Mouse (Mus musculus): ENCODE data around the gene Fam98c. TPM values are rescaled to one million over a fixed set of nuclear protein-coding genes. Genes with fewer than 3 reads are reported as not detected.

Fam98c gene
- polyA plus RNA-seq, 1 experiment from 2014 or later, result 32.8 TPM

DNA sequence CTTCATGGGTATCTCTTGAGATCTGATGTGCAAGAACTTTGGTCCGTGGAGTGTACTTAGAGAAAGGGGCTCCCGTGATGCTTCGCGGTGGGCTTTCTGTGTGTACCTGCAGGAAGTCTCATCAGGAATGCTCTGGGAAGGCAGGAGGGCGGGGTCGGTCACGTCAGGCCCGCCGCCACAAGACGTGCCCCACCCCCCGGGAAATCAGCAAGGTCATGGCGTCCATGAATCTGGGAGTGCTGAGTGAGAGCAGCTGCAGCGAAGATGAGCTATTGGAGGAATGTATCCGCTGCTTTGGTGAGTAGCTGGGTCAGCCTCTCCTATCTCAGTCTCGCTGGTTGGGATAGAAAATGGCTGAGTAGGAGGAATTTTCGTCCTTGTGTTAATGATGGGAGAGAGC is 18.6 kb downstream of the Fam98c start:
- no peak for TF ChIP-seq EP300 (optimal IDR thresholded peaks at IDR 0.05)
- no peak for TF ChIP-seq CTCF (IDR thresholded peaks at IDR 0.05; ENCODE audit: low read depth)
- DNase-seq (ENCODE audit: low spot score) (no peak), ATAC-seq (ENCODE audit: low FRiP score, low TSS enrichment) (no peak)
- H3K36me3 ChIP-seq (ENCODE audit: control insufficient read depth, insufficient read depth, low read length), result no peaks in the 10 kb centered on the region
- no peak overlapping the region for H3K4me3 ChIP-seq (ENCODE audit: low read depth, low read length)
- 36% methylated on average over 16 of the region's 16 CpGs for WGBS
- no peak overlapping the region for H3K4me2 ChIP-seq (replicated peaks; ENCODE audit: low read depth)
- H3K9me3 ChIP-seq (ENCODE audit: control insufficient read depth, low read length), result no peaks in the 10 kb centered on the region
- H3K27ac ChIP-seq (replicated peaks), result no peak overlapping the region
- H3K4me1 ChIP-seq (replicated peaks; ENCODE audit: control insufficient read depth, insufficient read depth), result no peaks in the 10 kb centered on the region
- no peak overlapping the region for H3K9ac ChIP-seq (ENCODE audit: low read length)
- no peaks in the 10 kb centered on the region for H3K27me3 ChIP-seq (ENCODE audit: control insufficient read depth, insufficient read depth, low read length)

- peak within 1 kb of the TSS; percentile 41 for H3K4me2 ChIP-seq (replicated peaks; ENCODE audit: low read depth)
- H3K27me3 ChIP-seq (ENCODE audit: control insufficient read depth, insufficient read depth, low read length), result no peaks in the 10 kb centered on the region
- H3K9me3 ChIP-seq (ENCODE audit: control insufficient read depth, low read length), result no peaks in the 10 kb centered on the region
- WGBS, result 3% methylated on average over 14 of the region's 20 CpGs
- H3K4me1 ChIP-seq (replicated peaks; ENCODE audit: control insufficient read depth, insufficient read depth), result no peaks in the 10 kb centered on the region
- ATAC-seq (ENCODE audit: low FRiP score, low TSS enrichment) (no peak), DNase-seq (ENCODE audit: low spot score) (no peak)
- H3K9ac ChIP-seq (ENCODE audit: low read length), result no peak within 1 kb of the TSS
- H3K36me3 ChIP-seq (ENCODE audit: control insufficient read depth, insufficient read depth, low read length), result no peaks in the 10 kb centered on the region
- H3K27ac ChIP-seq (replicated peaks), result no peak within 1 kb of the TSS
- H3K4me3 ChIP-seq (ENCODE audit: low read depth, low read length), result no peak within 1 kb of the TSS
- no peak for TF ChIP-seq CTCF (IDR thresholded peaks at IDR 0.05; ENCODE audit: low read depth)
- TF ChIP-seq EP300 (optimal IDR thresholded peaks at IDR 0.05), result no peak
Observed at GRCm38 (mm10) chr7:29134693-29135386, 21.2 kb downstream of the Fam98c start, which contains the start of gene Rasgrp4. Gene Rasgrp4 (plus strand): TSS chr7:29134851.

DNA sequence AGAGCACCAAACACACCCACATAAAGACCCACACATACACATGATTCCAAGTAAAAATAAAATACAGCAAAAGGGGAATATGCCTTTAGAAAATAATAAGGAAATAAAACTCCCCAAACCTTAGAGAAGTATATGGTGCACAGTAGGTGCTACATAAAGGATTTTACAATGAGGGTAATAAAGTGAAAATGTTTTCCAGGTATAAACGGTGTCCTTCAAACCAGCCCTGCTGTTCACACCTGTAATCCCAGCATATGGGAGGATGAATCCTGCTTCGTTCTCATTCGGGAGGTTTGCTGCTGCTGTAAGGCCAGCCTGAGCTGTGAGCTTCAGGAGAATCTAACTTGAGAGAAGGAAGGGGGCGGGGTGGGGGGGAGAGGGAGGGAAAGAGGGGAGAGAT is 21.8 kb downstream of the Fam98c start:
- Histone ChIP-seq H3K27me3 (ENCODE audit: control insufficient read depth, insufficient read depth, low read length) (no peaks in the 10 kb centered on the region), H3K4me3 (ENCODE audit: low read depth, low read length) (no peak overlapping the region), H3K9ac (ENCODE audit: low read length) (no peak overlapping the region), H3K9me3 (ENCODE audit: control insufficient read depth, low read length) (no peaks in the 10 kb centered on the region), H3K4me2 (replicated peaks; ENCODE audit: low read depth) (no peak overlapping the region), H3K36me3 (ENCODE audit: control insufficient read depth, insufficient read depth, low read length) (no peaks in the 10 kb centered on the region), H3K4me1 (replicated peaks; ENCODE audit: control insufficient read depth, insufficient read depth) (no peaks in the 10 kb centered on the region), H3K27ac (replicated peaks) (no peak overlapping the region)
- 3% methylated on average over 3 of the region's 4 CpGs for WGBS
- DNase-seq (ENCODE audit: low spot score), result no peak
- TF ChIP-seq EP300 (optimal IDR thresholded peaks at IDR 0.05) (no peak), CTCF (IDR thresholded peaks at IDR 0.05; ENCODE audit: low read depth) (no peak)
- no peak for ATAC-seq (ENCODE audit: low FRiP score, low TSS enrichment)

GRCm38 (mm10) chr7:29128725-29129124 is 27.3 kb downstream of the Fam98c start:
- Histone ChIP-seq H3K9ac (ENCODE audit: low read length) (no peak overlapping the region), H3K4me2 (replicated peaks; ENCODE audit: low read depth) (no peak overlapping the region), H3K4me3 (ENCODE audit: low read depth, low read length) (no peak overlapping the region), H3K27ac (replicated peaks) (no peak overlapping the region), H3K9me3 (ENCODE audit: control insufficient read depth, low read length) (no peaks in the 10 kb centered on the region), H3K27me3 (ENCODE audit: control insufficient read depth, insufficient read depth, low read length) (no peaks in the 10 kb centered on the region), H3K36me3 (ENCODE audit: control insufficient read depth, insufficient read depth, low read length) (no peaks in the 10 kb centered on the region), H3K4me1 (replicated peaks; ENCODE audit: control insufficient read depth, insufficient read depth) (no peaks in the 10 kb centered on the region)
- 72% methylated on average over 2 of the region's 2 CpGs for WGBS
- DNase-seq (ENCODE audit: low spot score) (no peak), ATAC-seq (ENCODE audit: low FRiP score, low TSS enrichment) (no peak)
- no peak for TF ChIP-seq EP300 (optimal IDR thresholded peaks at IDR 0.05)
- TF ChIP-seq CTCF (IDR thresholded peaks at IDR 0.05; ENCODE audit: low read depth), result peak; percentile 74

DNA sequence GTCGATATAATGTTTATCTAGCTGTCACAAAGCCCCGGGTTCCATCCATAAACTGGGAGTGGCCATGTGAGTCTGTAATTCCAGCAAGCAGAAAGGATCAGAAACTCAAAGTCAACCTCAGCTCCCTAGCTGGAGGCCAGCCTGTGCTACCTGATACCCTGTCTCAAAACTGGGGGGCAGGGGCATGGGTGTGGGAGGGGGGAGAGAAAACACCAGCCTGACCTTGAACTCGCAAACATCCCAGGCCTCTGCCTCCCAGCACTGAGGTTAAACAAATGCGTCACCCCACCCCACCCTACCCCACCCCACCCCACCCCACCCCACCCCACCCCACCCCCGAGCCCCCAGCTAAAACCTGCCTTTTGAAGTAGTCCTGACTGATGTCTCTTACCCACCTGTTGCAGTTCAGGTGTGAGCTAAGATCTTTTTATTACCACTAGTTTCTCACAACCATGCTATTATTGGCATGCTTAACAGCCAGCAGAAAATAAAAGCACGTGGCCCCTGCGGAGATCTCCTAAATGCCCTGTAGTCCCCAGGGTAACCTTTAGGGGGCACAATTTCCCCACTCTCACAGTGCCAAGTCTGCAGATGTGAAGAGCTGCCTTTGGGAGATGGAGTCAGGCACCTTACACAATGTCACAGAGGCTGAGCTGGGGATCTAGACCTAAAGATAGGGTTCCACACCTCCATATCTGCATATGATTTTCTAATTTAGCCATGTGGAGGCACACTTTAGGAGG is 29.7 kb downstream of the Fam98c start:
- 14% methylated on average over 7 of the region's 7 CpGs for WGBS
- H3K4me2 ChIP-seq (replicated peaks; ENCODE audit: low read depth), result no peak overlapping the region
- TF ChIP-seq EP300 (optimal IDR thresholded peaks at IDR 0.05), result no peak
- TF ChIP-seq CTCF (IDR thresholded peaks at IDR 0.05; ENCODE audit: low read depth), result peak; percentile 77
- no peak overlapping the region for H3K4me3 ChIP-seq (ENCODE audit: low read depth, low read length)
- no peak overlapping the region for H3K9ac ChIP-seq (ENCODE audit: low read length)
- no peak overlapping the region for H3K27ac ChIP-seq (replicated peaks)
- ATAC-seq (ENCODE audit: low FRiP score, low TSS enrichment) (no peak), DNase-seq (ENCODE audit: low spot score) (peak; percentile 75)
- H3K9me3 ChIP-seq (ENCODE audit: control insufficient read depth, low read length), result no peaks in the 10 kb centered on the region
- H3K4me1 ChIP-seq (replicated peaks; ENCODE audit: control insufficient read depth, insufficient read depth), result no peaks in the 10 kb centered on the region
- H3K27me3 ChIP-seq (ENCODE audit: control insufficient read depth, insufficient read depth, low read length), result no peaks in the 10 kb centered on the region
- H3K36me3 ChIP-seq (ENCODE audit: control insufficient read depth, insufficient read depth, low read length), result no peaks in the 10 kb centered on the region

DNA sequence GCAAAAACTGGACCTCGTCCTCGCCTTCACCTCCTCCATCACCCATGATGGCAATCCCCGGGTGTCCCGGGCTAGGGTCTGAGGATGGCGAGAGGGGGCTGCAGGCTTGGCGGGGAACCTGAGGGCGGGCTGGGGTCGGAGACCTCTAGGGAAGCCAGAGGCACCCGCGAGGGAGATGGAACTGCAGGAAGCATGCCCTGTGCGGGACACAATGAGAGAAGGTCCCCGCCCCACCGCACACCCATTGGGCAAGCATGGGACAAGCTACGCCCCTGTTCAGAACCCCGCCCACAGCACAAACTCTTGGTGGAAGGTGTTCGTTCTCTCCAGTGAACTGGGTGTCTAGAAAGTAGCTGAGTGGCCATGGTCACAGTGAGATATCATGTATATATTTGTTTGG is 31.1 kb downstream of the Fam98c start, which contains the start of gene Ryr1:
TSS of gene Ryr1 (minus strand) at position 210 of the 400 bp plus-strand sequence.
- Histone ChIP-seq H3K36me3 (ENCODE audit: control insufficient read depth, insufficient read depth, low read length) (no peaks in the 10 kb centered on the region), H3K4me2 (replicated peaks; ENCODE audit: low read depth) (peak within 1 kb of the TSS; percentile 60), H3K27me3 (ENCODE audit: control insufficient read depth, insufficient read depth, low read length) (no peaks in the 10 kb centered on the region), H3K27ac (replicated peaks) (no peak within 1 kb of the TSS), H3K9me3 (ENCODE audit: control insufficient read depth, low read length) (no peaks in the 10 kb centered on the region), H3K4me3 (ENCODE audit: low read depth, low read length) (peak within 1 kb of the TSS; percentile 30; the same call in 1 of the 2 replicates), H3K9ac (ENCODE audit: low read length) (peak within 1 kb of the TSS; percentile 14; the same call in 1 of the 2 replicates), H3K4me1 (replicated peaks; ENCODE audit: control insufficient read depth, insufficient read depth) (no peaks in the 10 kb centered on the region)
- DNase-seq (ENCODE audit: low spot score) (peak; percentile 84), ATAC-seq (ENCODE audit: low FRiP score, low TSS enrichment) (peak; percentile 86)
- WGBS, result 2% methylated on average over 16 of the region's 16 CpGs
- TF ChIP-seq CTCF (IDR thresholded peaks at IDR 0.05; ENCODE audit: low read depth) (no peak), EP300 (optimal IDR thresholded peaks at IDR 0.05) (no peak)

Data from stomach, postnatal 0 days (tissue).